Mouse (Mus musculus) limb, embryonic 12.5 days (tissue): ENCODE data around the gene Sft2d2. TPM values are rescaled to one million over a fixed set of nuclear protein-coding genes. Genes with fewer than 3 reads are reported as not detected.

ENCODE experiments used
- ATAC-seq: fragments of 200-750 bp; cut with Nextera tagmentation; 2 replicates; pipeline ENCODE4 v1.8.0; 2017; ENCODE audit warnings: low read depth, moderate TSS enrichment; ENCODE audit not compliant: insufficient number of reproducible peaks, insufficient read depth, low FRiP score, low TSS enrichment
- H3K27ac ChIP-seq: fragments of 300-500 bp; sonication (generic); 2 replicates; pipeline ENCODE4 v1.5.1; 2016; ENCODE audit warnings: mild to moderate bottlenecking, moderate library complexity
- H3K27me3 ChIP-seq: fragments of 300-500 bp; sonication (generic); 2 replicates; pipeline ENCODE4 v1.6.1; 2016; ENCODE audit warnings: mild to moderate bottlenecking, moderate library complexity
- H3K36me3 ChIP-seq: fragments of 300-500 bp; sonication (generic); 2 replicates; pipeline ENCODE4 v1.6.1; 2016; ENCODE audit warnings: mild to moderate bottlenecking, moderate library complexity
- H3K4me1 ChIP-seq: fragments of 300-500 bp; sonication (generic); replicated peaks from 2 replicates; pipeline ENCODE4 v1.6.1; 2016
- H3K4me2 ChIP-seq: fragments of 300-500 bp; sonication (generic); 2 replicates; pipeline ENCODE4 v1.6.1; 2016; ENCODE audit warnings: mild to moderate bottlenecking, moderate library complexity
- H3K4me3 ChIP-seq: fragments of 300-500 bp; sonication (generic); replicated peaks from 2 replicates; pipeline ENCODE4 v1.5.1; 2016; ENCODE audit warnings: mild to moderate bottlenecking
- H3K9ac ChIP-seq: fragments of 300-500 bp; sonication (generic); replicated peaks from 2 replicates; pipeline ENCODE4 v1.6.1; 2016; ENCODE audit warnings: mild to moderate bottlenecking, moderate library complexity
- H3K9me3 ChIP-seq: fragments of 300-500 bp; sonication (generic); 2 replicates; pipeline ENCODE4 v1.6.1; 2016; ENCODE audit warnings: mild to moderate bottlenecking, moderate library complexity
- WGBS: fragments of 180-500 bp; shearing (Covaris S2); methylation state at CpG from one replicate; pipeline ENCODE4 v1.1.7; 2016; 5-methylcytosine and 5-hydroxymethylcytosine counted together
- polyA plus RNA-seq: library from polyadenylated mRNA; unstranded; fragments of >200 nt; fragmentation: Nextera tagmentation; extraction: Ambion mirVana; gene quantifications from 2 replicates; pipeline ENCODE4 v1.2.1, GENCODE M21; 2016

Gene Sft2d2
- polyA plus RNA-seq, 1 experiment from 2014 or later, result 16.8 TPM

DNA sequence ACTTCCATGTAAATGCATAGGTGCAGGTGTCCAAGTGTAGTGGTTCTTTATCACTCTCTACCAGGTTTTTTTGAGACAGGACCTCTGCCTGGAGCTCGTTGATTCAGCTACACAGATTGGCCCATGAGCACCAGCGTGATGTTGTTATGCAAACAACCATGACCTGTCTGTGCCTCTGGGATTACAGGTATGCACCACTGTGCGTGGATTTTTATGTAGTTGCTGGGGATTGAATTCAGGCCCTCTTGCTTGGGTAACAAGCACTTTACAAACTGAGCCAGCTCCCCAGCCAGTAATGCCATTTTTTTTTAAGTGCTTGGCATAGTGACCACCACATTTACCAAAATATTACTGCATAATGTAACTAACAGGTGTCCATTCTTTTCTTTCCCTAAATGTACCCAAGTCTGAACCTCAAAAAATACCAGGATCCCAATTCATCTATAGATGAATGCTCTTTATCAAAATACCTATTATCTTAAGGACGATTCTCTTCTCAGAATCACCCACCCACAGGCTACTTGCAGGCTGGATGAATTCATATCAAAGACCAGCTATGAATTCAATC lies 7.3 kb upstream of the Sft2d2 start:
- no peak overlapping the region for H3K9ac ChIP-seq
- 83% methylated on average over 4 of the region's 4 CpGs for WGBS

DNA sequence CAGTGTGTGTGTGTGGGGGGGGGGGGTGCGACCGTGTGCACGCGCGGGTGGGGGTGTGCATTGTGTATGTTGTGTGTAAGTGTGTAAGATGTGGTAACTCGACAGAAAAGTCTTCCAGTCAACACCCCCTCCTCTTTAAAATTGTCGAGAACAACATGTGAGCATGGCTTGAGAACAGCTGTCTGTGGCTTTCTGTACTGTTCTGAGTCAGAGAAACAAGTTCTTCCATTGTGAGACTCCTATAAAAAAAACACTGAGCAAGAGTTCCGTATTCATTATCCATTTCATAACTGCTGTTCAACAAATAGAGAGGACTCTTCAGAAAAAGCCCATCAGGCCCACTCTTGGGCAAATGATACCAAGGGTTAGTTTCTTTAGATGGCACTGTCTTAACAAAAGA lies 6.5 kb upstream of the Sft2d2 start:
- ATAC-seq, result no peak
- H3K27ac ChIP-seq, result no peak overlapping the region
- H3K9me3 ChIP-seq, result no peaks in the 10 kb centered on the region
- WGBS, result 85% methylated on average over 8 of the region's 8 CpGs
- H3K36me3 ChIP-seq, result no peaks in the 10 kb centered on the region
- no peak overlapping the region for H3K4me2 ChIP-seq
- no peak overlapping the region for H3K9ac ChIP-seq
- no peaks in the 10 kb centered on the region for H3K27me3 ChIP-seq
- H3K4me3 ChIP-seq, result no peak overlapping the region
- no peaks in the 10 kb centered on the region for H3K4me1 ChIP-seq

More for the DNA sequence above, 7.3 kb upstream of the Sft2d2 start:
- Histone ChIP-seq H3K27ac (no peak overlapping the region), H3K4me3 (no peak overlapping the region), H3K36me3 (no peaks in the 10 kb centered on the region), H3K4me1 (no peaks in the 10 kb centered on the region), H3K9me3 (no peaks in the 10 kb centered on the region), H3K27me3 (no peaks in the 10 kb centered on the region), H3K4me2 (no peak overlapping the region)
- no peak for ATAC-seq

DNA sequence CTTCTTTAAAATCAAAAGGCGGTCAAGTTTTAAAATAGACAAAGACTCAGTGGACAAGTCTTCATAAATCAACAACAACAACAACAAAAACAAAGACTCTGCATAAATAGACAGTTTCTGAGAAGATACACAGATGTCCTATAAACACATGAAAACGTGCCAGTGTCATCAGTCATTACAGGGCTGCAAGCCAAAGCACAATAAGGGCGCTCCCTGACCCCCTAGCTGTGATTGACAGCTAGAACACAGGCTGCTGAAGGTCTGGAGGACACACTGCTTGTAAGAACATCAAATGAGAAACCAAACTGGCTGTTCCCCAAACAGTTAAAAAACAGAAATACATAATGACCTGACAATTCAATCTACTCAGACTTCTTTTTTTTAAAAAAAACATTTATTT lies 5.4 kb upstream of the Sft2d2 start:
- H3K4me3 ChIP-seq, result no peak overlapping the region
- 79% methylated on average over 3 of the region's 3 CpGs for WGBS
- H3K36me3 ChIP-seq, result no peaks in the 10 kb centered on the region
- H3K4me2 ChIP-seq, result no peak overlapping the region
- H3K27ac ChIP-seq, result no peak overlapping the region
- no peaks in the 10 kb centered on the region for H3K27me3 ChIP-seq
- peaks cover 4% of the 10 kb centered on the region for H3K4me1 ChIP-seq
- ATAC-seq, result no peak
- no peaks in the 10 kb centered on the region for H3K9me3 ChIP-seq
- H3K9ac ChIP-seq, result no peak overlapping the region

- whole genome bisulfite sequencing, result 68% methylated on average over 1 of the region's 1 CpGs
- Histone ChIP-seq H3K27me3 (no peaks in the 10 kb centered on the region), H3K9ac (no peak overlapping the region), H3K4me2 (no peak overlapping the region), H3K4me3 (no peak overlapping the region), H3K9me3 (no peaks in the 10 kb centered on the region), H3K27ac (no peak overlapping the region), H3K36me3 (no peaks in the 10 kb centered on the region), H3K4me1 (peaks cover 6% of the 10 kb centered on the region)
- no peak for ATAC-seq
Observed at GRCm38 (mm10) chr1:165198951-165199350, 4.7 kb upstream of the Sft2d2 start.

DNA sequence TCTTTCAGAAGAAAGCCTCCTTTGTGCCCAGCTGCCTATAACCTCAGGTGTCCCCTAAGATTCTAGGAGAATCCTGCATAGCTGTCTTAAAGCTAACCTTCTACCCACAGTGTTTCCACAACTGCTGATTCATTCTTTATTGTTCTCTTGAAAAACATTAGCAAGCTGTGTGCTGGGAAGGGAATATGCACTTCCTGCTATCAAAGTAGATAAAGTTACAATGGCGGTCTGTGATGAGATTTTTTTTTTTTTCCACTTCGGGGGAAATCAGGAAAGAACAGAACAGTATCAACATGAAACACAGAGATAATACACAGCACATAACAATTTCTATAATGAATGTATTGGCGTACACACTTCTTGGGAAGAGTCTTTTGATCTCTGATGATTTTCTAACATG lies 3.6 kb upstream of the Sft2d2 start:
- WGBS, result 80% methylated on average over 3 of the region's 3 CpGs
- H3K27me3 ChIP-seq, result no peaks in the 10 kb centered on the region

GRCm38 (mm10) chr1:165195396-165195960 lies 1.2 kb upstream of the Sft2d2 start:
- Histone ChIP-seq H3K4me3 (no peak overlapping the region), H3K36me3 (no peaks in the 10 kb centered on the region), H3K4me2 (no peak overlapping the region), H3K27me3 (no peaks in the 10 kb centered on the region), H3K9me3 (no peaks in the 10 kb centered on the region), H3K27ac (no peak overlapping the region), H3K9ac (no peak overlapping the region), H3K4me1 (peaks cover 12% of the 10 kb centered on the region)
- WGBS, result 72% methylated on average over 3 of the region's 3 CpGs
- ATAC-seq, result no peak

More for the DNA sequence above, 3.6 kb upstream of the Sft2d2 start:
- no peak overlapping the region for H3K4me2 ChIP-seq
- no peak overlapping the region for H3K27ac ChIP-seq
- H3K4me1 ChIP-seq, result peaks cover 8% of the 10 kb centered on the region
- no peak overlapping the region for H3K4me3 ChIP-seq
- no peak overlapping the region for H3K9ac ChIP-seq
- ATAC-seq, result no peak
- no peaks in the 10 kb centered on the region for H3K36me3 ChIP-seq
- no peaks in the 10 kb centered on the region for H3K9me3 ChIP-seq

GRCm38 (mm10) chr1:165194662-165195013 lies 400 bp upstream of the Sft2d2 start:
- H3K4me1 ChIP-seq, result peaks cover 12% of the 10 kb centered on the region
- no peaks in the 10 kb centered on the region for H3K36me3 ChIP-seq
- peak overlapping the region; percentile 72 for H3K4me3 ChIP-seq
- WGBS, result 12% methylated on average over 5 of the region's 5 CpGs
- no peak for ATAC-seq
- peak overlapping the region; percentile 72 for H3K9ac ChIP-seq
- no peaks in the 10 kb centered on the region for H3K27me3 ChIP-seq
- peak overlapping the region; percentile 77 for H3K4me2 ChIP-seq
- H3K27ac ChIP-seq, result peak overlapping the region; percentile 50; the same call in 1 of the 2 replicates
- H3K9me3 ChIP-seq, result no peaks in the 10 kb centered on the region

DNA sequence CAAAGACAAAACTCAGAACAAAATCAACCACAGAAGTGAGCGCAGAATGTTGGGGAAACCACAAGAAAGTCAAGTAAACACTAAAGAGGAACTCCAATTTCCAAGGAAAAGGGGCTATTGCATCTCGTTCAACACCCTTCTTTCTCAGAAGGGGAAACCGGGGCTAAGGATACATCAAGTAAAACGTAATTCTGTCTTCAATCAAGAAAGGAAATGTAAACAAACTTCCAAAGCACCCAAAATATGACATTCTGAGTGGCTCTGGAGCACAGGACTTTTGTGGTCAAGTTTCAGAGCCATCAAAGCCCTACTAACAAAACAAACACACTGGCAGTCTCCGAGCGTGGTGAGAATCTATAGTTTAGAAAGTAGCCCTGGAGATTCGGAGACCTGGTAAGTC lies 812 bp downstream of the Sft2d2 start:
- H3K27me3 ChIP-seq, result no peaks in the 10 kb centered on the region
- H3K9me3 ChIP-seq, result no peaks in the 10 kb centered on the region
- H3K36me3 ChIP-seq, result no peaks in the 10 kb centered on the region
- peak overlapping the region; percentile 72 for H3K9ac ChIP-seq
- peak overlapping the region; percentile 77 for H3K4me2 ChIP-seq
- 0 out of 2 replicates have a peak overlapping the region, but pooled peaks have one; percentile 50 for H3K27ac ChIP-seq
- no peak for ATAC-seq
- peak overlapping the region; percentile 72 for H3K4me3 ChIP-seq
- H3K4me1 ChIP-seq, result peaks cover 12% of the 10 kb centered on the region
- WGBS, result 19% methylated on average over 7 of the region's 7 CpGs

GRCm38 (mm10) chr1:165192714-165193264 lies 1.4 kb downstream of the Sft2d2 start:
- peak overlapping the region; percentile 72; the same call in 1 of the 2 replicates for H3K4me3 ChIP-seq
- 68% methylated on average over 10 of the region's 10 CpGs for WGBS
- no peak for ATAC-seq
- H3K27ac ChIP-seq, result no peak overlapping the region
- H3K9me3 ChIP-seq, result no peaks in the 10 kb centered on the region
- no peaks in the 10 kb centered on the region for H3K36me3 ChIP-seq
- H3K4me1 ChIP-seq, result peaks cover 12% of the 10 kb centered on the region
- H3K4me2 ChIP-seq, result peak overlapping the region; percentile 77
- H3K9ac ChIP-seq, result no peak overlapping the region
- no peaks in the 10 kb centered on the region for H3K27me3 ChIP-seq

DNA sequence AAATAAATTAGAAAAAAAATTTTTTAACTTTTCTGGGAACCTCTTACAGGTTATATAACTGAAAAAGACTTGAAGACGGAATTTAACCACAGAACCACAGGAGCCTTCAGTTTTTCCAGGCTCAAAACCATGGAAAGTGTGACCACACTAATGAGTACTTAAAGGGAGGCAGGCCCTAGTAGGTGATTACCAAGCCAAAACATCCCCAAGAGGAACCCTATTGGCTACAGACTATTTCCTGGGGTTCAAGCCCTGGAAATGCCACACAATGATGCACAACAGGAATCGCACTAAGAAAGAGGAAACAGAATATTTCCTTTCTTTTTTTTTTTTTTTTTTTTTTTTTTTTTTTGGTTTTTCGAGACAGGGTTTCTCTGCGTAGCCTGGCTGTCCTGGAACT lies 2.1 kb downstream of the Sft2d2 start:
- Histone ChIP-seq H3K9ac (no peak overlapping the region), H3K4me2 (no peak overlapping the region), H3K27ac (no peak overlapping the region), H3K36me3 (0 out of 2 replicates have a peak, but pooled peaks cover 3% of the 10 kb centered on the region), H3K9me3 (no peaks in the 10 kb centered on the region), H3K4me1 (peaks cover 12% of the 10 kb centered on the region), H3K4me3 (no peak overlapping the region), H3K27me3 (no peaks in the 10 kb centered on the region)
- no peak for ATAC-seq
- WGBS, result 90% methylated on average over 4 of the region's 4 CpGs

DNA sequence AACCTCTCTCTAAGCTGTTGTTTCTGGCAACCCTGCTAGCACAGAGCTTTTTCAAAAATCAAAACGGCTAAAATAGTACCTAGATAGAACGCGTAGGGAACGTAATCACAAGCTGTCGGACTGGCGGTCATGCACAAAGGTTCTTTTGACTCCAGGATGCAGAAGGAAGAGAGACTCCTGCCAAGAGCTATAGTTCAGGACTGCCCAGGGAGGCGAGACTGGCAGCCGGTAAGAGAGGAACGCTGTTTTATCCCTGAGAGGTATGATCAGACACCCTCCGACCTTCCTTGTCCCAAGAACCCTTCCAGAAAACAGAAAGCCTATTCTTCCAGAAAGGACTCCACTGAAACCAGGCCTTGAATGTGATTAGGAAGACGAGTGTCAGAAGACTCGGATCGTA lies 2.6 kb downstream of the Sft2d2 start:
- Histone ChIP-seq H3K36me3 (peaks cover 7% of the 10 kb centered on the region), H3K27me3 (no peaks in the 10 kb centered on the region), H3K9ac (no peak overlapping the region), H3K9me3 (no peaks in the 10 kb centered on the region), H3K4me3 (no peak overlapping the region), H3K4me1 (peaks cover 12% of the 10 kb centered on the region), H3K4me2 (no peak overlapping the region), H3K27ac (0 out of 2 replicates have a peak overlapping the region, but pooled peaks have one; percentile 23)
- 83% methylated on average over 13 of the region's 13 CpGs for WGBS
- no peak for ATAC-seq
